Mouse (Mus musculus) kidney, adult 2 months (tissue): Measurements from ENCODE around the gene Hacd4.

Experiments used
- CTCF ChIP-seq: fragments of 200-500 bp; conservative IDR thresholded peaks from 2 replicates; pipeline ENCODE4 v1.5.1; 2011; ENCODE audit warnings: low read depth, mild to moderate bottlenecking, control low read depth, low read length, moderate library complexity, mixed read lengths; ENCODE audit not compliant: insufficient read depth, insufficient read length
- POLR2A ChIP-seq: fragments of 200-500 bp; IDR thresholded peaks from one replicate; pipeline ENCODE4 v1.6.1; 2011; ENCODE audit warnings: low read depth, low read length, control low read depth

DNA sequence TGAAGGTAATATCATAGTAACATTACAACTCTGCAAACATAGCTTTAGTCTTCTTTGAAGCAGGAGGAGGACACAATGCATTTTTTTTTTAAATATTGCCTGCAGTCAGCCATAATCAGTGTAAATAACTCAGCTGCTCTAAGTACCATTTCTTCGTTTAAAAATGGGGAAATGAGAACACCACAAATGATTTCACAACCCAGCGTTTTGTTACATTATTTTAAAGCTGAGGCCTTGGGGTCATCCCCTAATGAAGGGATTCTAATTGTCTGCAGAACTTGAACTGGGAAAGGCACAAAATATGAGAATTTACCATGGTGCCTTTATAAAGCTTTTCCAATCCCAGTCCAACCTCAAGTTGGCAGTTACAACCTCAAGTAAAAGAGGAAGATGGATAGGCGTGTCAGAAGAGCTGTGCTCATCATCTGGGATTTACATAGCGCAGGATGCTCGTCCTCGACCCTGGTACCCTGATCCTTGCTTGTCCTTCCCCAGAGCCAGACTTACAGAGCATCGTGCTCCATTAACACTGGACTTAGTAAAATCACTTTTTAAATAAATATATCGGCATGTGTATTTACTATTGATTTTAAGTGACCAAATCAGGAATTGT is 6.2 kb downstream of the Hacd4 start:
- TF ChIP-seq POLR2A (no peak), CTCF (no peak)
